Mouse (Mus musculus) forebrain, embryonic 14.5 days (tissue): ENCODE results near the gene Myh7. TPM values are rescaled to one million over a fixed set of nuclear protein-coding genes. Genes with fewer than 3 reads are reported as not detected.

Source experiments
- ATAC-seq: fragments of 200-750 bp; cut with Nextera tagmentation; 2 replicates; pipeline ENCODE4 v1.8.0; 2017; ENCODE audit warnings: mild to moderate bottlenecking, moderate library complexity
- DNase-seq: peaks from one replicate; pipeline ENCODE4 v3.0.0-alpha.2; 2015; ENCODE audit warnings: low spot score
- H3K27ac ChIP-seq: fragments of 300-500 bp; sonication (generic); 2 replicates; pipeline ENCODE4 v1.5.1; 2014; ENCODE audit warnings: low read depth, mild to moderate bottlenecking, control low read depth, low read length, moderate library complexity
- H3K27me3 ChIP-seq: fragments of 300-500 bp; sonication (generic); replicated peaks from 2 replicates; pipeline ENCODE4 v1.6.1; 2014; ENCODE audit warnings: low read length, control low read depth, mixed read lengths; ENCODE audit not compliant: control insufficient read depth, insufficient read depth
- H3K36me3 ChIP-seq: fragments of 300-500 bp; sonication (generic); 2 replicates; pipeline ENCODE4 v1.6.1; 2014; ENCODE audit warnings: low read length, control low read depth; ENCODE audit not compliant: control insufficient read depth, insufficient read depth
- H3K4me1 ChIP-seq: fragments of 300-500 bp; sonication (generic); 2 replicates; pipeline ENCODE4 v1.6.1; 2014; ENCODE audit warnings: antibody characterized with exemption, low read length, control low read depth; ENCODE audit not compliant: control insufficient read depth, insufficient read depth
- H3K4me2 ChIP-seq: fragments of 300-500 bp; sonication (generic); 2 replicates; pipeline ENCODE4 v1.6.1; 2014; ENCODE audit warnings: mild to moderate bottlenecking, control low read depth, low read length
- H3K4me3 ChIP-seq: fragments of 300-500 bp; sonication (generic); 2 replicates; pipeline ENCODE4 v1.5.1; 2014; ENCODE audit warnings: low read depth, low read length, control low read depth
- H3K9ac ChIP-seq: fragments of 300-500 bp; sonication (generic); 2 replicates; pipeline ENCODE4 v1.6.1; 2014; ENCODE audit warnings: mild to moderate bottlenecking, low read length, control low read depth, moderate library complexity
- H3K9me3 ChIP-seq: fragments of 300-500 bp; sonication (generic); replicated peaks from 2 replicates; pipeline ENCODE4 v1.6.1; 2016; ENCODE audit warnings: low read length, control low read depth, mixed read lengths; ENCODE audit not compliant: control insufficient read depth
- WGBS: fragments of 180-500 bp; shearing (Covaris S2); extraction: QIAGEN DNeasy Blood & Tissue Kit; methylation state at CpG from one replicate; pipeline ENCODE4 v1.1.7; 2014; 5-methylcytosine and 5-hydroxymethylcytosine counted together
- polyA plus RNA-seq: library from polyadenylated mRNA; unstranded; fragments of >200 nt; fragmentation: Nextera tagmentation; extraction: Ambion mirVana; gene quantifications from 2 replicates; pipeline ENCODE4 v1.2.1, GENCODE M21; 2014

The Myh7 gene
- polyA plus RNA-seq, 1 experiment from 2014 or later, result 5.4 TPM

GRCm38 (mm10) chr14:55024236-55024635 is 29.8 kb upstream of the Myh7 start:
- peak; percentile 9; the same call in 1 of the 2 replicates for ATAC-seq
- peak; percentile 85 for DNase-seq
- H3K27ac ChIP-seq, result no peak overlapping the region
- peaks cover 48% of the 10 kb centered on the region for H3K36me3 ChIP-seq
- H3K4me1 ChIP-seq, result peaks cover 21% of the 10 kb centered on the region
- H3K9ac ChIP-seq, result no peak overlapping the region
- H3K4me2 ChIP-seq, result no peak overlapping the region
- no peaks in the 10 kb centered on the region for H3K27me3 ChIP-seq
- WGBS, result 61% methylated on average over 7 of the region's 7 CpGs
- H3K9me3 ChIP-seq, result no peaks in the 10 kb centered on the region
- H3K4me3 ChIP-seq, result no peak overlapping the region

GRCm38 (mm10) chr14:55023011-55023410 is 28.6 kb upstream of the Myh7 start:
- WGBS, result 93% methylated on average over 15 of the region's 15 CpGs
- H3K4me2 ChIP-seq, result no peak overlapping the region
- DNase-seq, result no peak

GRCm38 (mm10) chr14:55020394-55020793 is 26.0 kb upstream of the Myh7 start:
- H3K27me3 ChIP-seq, result no peaks in the 10 kb centered on the region
- H3K9ac ChIP-seq, result 0 out of 2 replicates have a peak overlapping the region, but pooled peaks have one; percentile 13
- ATAC-seq (no peak), DNase-seq (no peak)
- H3K9me3 ChIP-seq, result no peaks in the 10 kb centered on the region
- no peak overlapping the region for H3K4me3 ChIP-seq
- H3K4me1 ChIP-seq, result peaks cover 4% of the 10 kb centered on the region
- peaks cover 69% of the 10 kb centered on the region for H3K36me3 ChIP-seq
- no peak overlapping the region for H3K4me2 ChIP-seq
- no peak overlapping the region for H3K27ac ChIP-seq
- WGBS, result 64% methylated on average over 9 of the region's 9 CpGs

More at GRCm38 (mm10) chr14:55023011-55023410, 28.6 kb upstream of the Myh7 start:
- ATAC-seq, result no peak
- Histone ChIP-seq H3K4me1 (peaks cover 9% of the 10 kb centered on the region), H3K9me3 (no peaks in the 10 kb centered on the region), H3K4me3 (no peak overlapping the region), H3K9ac (no peak overlapping the region), H3K27me3 (no peaks in the 10 kb centered on the region), H3K36me3 (peaks cover 56% of the 10 kb centered on the region), H3K27ac (no peak overlapping the region)

GRCm38 (mm10) chr14:55016876-55017275 is 22.4 kb upstream of the Myh7 start:
- Histone ChIP-seq H3K4me3 (no peak overlapping the region), H3K9me3 (no peaks in the 10 kb centered on the region), H3K27me3 (no peaks in the 10 kb centered on the region), H3K4me2 (no peak overlapping the region), H3K36me3 (peaks cover 43% of the 10 kb centered on the region), H3K27ac (no peak overlapping the region), H3K4me1 (peaks cover 4% of the 10 kb centered on the region), H3K9ac (no peak overlapping the region)
- DNase-seq, result no peak
- 91% methylated on average over 16 of the region's 16 CpGs for WGBS
- no peak for ATAC-seq

- H3K27ac ChIP-seq, result peak overlapping the region; percentile 39; the same call in 1 of the 2 replicates
- DNase-seq (no peak), ATAC-seq (no peak)
- H3K4me2 ChIP-seq, result peak overlapping the region; percentile 70
- 0% methylated on average over 17 of the region's 17 CpGs for WGBS
- no peaks in the 10 kb centered on the region for H3K27me3 ChIP-seq
- peaks cover 4% of the 10 kb centered on the region for H3K4me1 ChIP-seq
- H3K4me3 ChIP-seq, result peak overlapping the region; percentile 77
- H3K9me3 ChIP-seq, result no peaks in the 10 kb centered on the region
- H3K36me3 ChIP-seq, result peaks cover 31% of the 10 kb centered on the region
- H3K9ac ChIP-seq, result peak overlapping the region; percentile 83
These were observed 21.3 kb upstream of the Myh7 start for GRCm38 (mm10) chr14:55015767-55016111.

GRCm38 (mm10) chr14:55014991-55015766 is 20.8 kb upstream of the Myh7 start, which contains the start of gene Ngdn:
Gene Ngdn (plus strand): TSS chr14:55015454.
- Histone ChIP-seq H3K27me3 (no peaks in the 10 kb centered on the region), H3K9ac (peak within 1 kb of the TSS; percentile 83), H3K4me2 (peak within 1 kb of the TSS; percentile 70), H3K4me3 (peak within 1 kb of the TSS; percentile 77), H3K27ac (peak within 1 kb of the TSS; percentile 94), H3K4me1 (peaks cover 4% of the 10 kb centered on the region), H3K36me3 (peaks cover 27% of the 10 kb centered on the region), H3K9me3 (no peaks in the 10 kb centered on the region)
- under 1% methylated on average over 36 of the region's 36 CpGs for WGBS
- DNase-seq (peak; percentile 100), ATAC-seq (peak; percentile 97)

- peak overlapping the region; percentile 94 for H3K27ac ChIP-seq
- under 1% methylated on average over 27 of the region's 27 CpGs for WGBS
- peaks cover 4% of the 10 kb centered on the region for H3K4me1 ChIP-seq
- DNase-seq, result no peak
- peak overlapping the region; percentile 61 for H3K4me2 ChIP-seq
- peak; percentile 35 for ATAC-seq
- no peaks in the 10 kb centered on the region for H3K9me3 ChIP-seq
- peaks cover 24% of the 10 kb centered on the region for H3K36me3 ChIP-seq
- no peaks in the 10 kb centered on the region for H3K27me3 ChIP-seq
- H3K9ac ChIP-seq, result peak overlapping the region; percentile 79
- peak overlapping the region; percentile 42 for H3K4me3 ChIP-seq
These were observed 20.2 kb upstream of the Myh7 start for GRCm38 (mm10) chr14:55014591-55014990.

GRCm38 (mm10) chr14:55011116-55011515 is 16.7 kb upstream of the Myh7 start:
- WGBS, result 61% methylated on average over 4 of the region's 4 CpGs
- Histone ChIP-seq H3K4me3 (no peak overlapping the region), H3K9ac (no peak overlapping the region), H3K4me2 (no peak overlapping the region), H3K27ac (no peak overlapping the region), H3K4me1 (peaks cover 4% of the 10 kb centered on the region), H3K36me3 (no peaks in the 10 kb centered on the region), H3K9me3 (no peaks in the 10 kb centered on the region), H3K27me3 (no peaks in the 10 kb centered on the region)
- ATAC-seq, result no peak
- DNase-seq, result peak; percentile 42

- no peak for DNase-seq
- Histone ChIP-seq H3K4me3 (no peak overlapping the region), H3K9ac (no peak overlapping the region), H3K9me3 (no peaks in the 10 kb centered on the region), H3K4me2 (no peak overlapping the region), H3K27me3 (no peaks in the 10 kb centered on the region), H3K4me1 (peaks cover 10% of the 10 kb centered on the region), H3K27ac (no peak overlapping the region), H3K36me3 (no peaks in the 10 kb centered on the region)
- WGBS, result 84% methylated on average over 8 of the region's 8 CpGs
- ATAC-seq, result no peak
These were observed 14.0 kb upstream of the Myh7 start for GRCm38 (mm10) chr14:55008417-55008816.
